Mouse (Mus musculus): ENCODE data around the gene Clec11a.

Clec11a gene

GRCm38 (mm10) chr7:44306516-44307240 lies at the start of gene Clec11a:
Clec11a (minus strand) TSS chr7:44306902.
- DNase-seq (ENCODE audit: extremely low spot score): no peak

GRCm38 (mm10) chr7:44355411-44355810 lies 48.7 kb upstream of the Clec11a start:
- DNase-seq (ENCODE audit: extremely low spot score): no peak

GRCm38 (mm10) chr7:44353601-44354340 lies 47.1 kb upstream of the Clec11a start:
- peak; percentile 70 for DNase-seq (ENCODE audit: extremely low spot score)

GRCm38 (mm10) chr7:44352750-44353600 lies 46.3 kb upstream of the Clec11a start:
- no peak for DNase-seq (ENCODE audit: extremely low spot score)

GRCm38 (mm10) chr7:44351881-44352749 lies 45.4 kb upstream of the Clec11a start:
- no peak for DNase-seq (ENCODE audit: extremely low spot score)

- peak; percentile 88 for DNase-seq (ENCODE audit: extremely low spot score)
Observed at GRCm38 (mm10) chr7:44350957-44351711, 44.4 kb upstream of the Clec11a start.

- no peak for DNase-seq (ENCODE audit: extremely low spot score)
Observed at GRCm38 (mm10) chr7:44349043-44349442, 42.3 kb upstream of the Clec11a start.

GRCm38 (mm10) chr7:44344622-44345021 lies 37.9 kb upstream of the Clec11a start:
- no peak for DNase-seq (ENCODE audit: extremely low spot score)

- no peak for DNase-seq (ENCODE audit: extremely low spot score)
Observed at GRCm38 (mm10) chr7:44343459-44344015, 36.8 kb upstream of the Clec11a start.

GRCm38 (mm10) chr7:44341714-44342113 lies 35.0 kb upstream of the Clec11a start:
- no peak for DNase-seq (ENCODE audit: extremely low spot score)

- DNase-seq (ENCODE audit: extremely low spot score): no peak
Observed at GRCm38 (mm10) chr7:44341119-44341518, 34.4 kb upstream of the Clec11a start.

GRCm38 (mm10) chr7:44340226-44340625 lies 33.5 kb upstream of the Clec11a start:
- DNase-seq (ENCODE audit: extremely low spot score): no peak

GRCm38 (mm10) chr7:44337121-44337849 lies 30.6 kb upstream of the Clec11a start:
- no peak for DNase-seq (ENCODE audit: extremely low spot score)

GRCm38 (mm10) chr7:44336046-44337021 lies 29.6 kb upstream of the Clec11a start:
- no peak for DNase-seq (ENCODE audit: extremely low spot score)

GRCm38 (mm10) chr7:44335031-44335878 lies 28.6 kb upstream of the Clec11a start:
- peak; percentile 63 for DNase-seq (ENCODE audit: extremely low spot score)

- no peak for DNase-seq (ENCODE audit: extremely low spot score)
Observed at GRCm38 (mm10) chr7:44334139-44334538, 27.4 kb upstream of the Clec11a start.

GRCm38 (mm10) chr7:44332336-44332735 lies 25.6 kb upstream of the Clec11a start:
- no peak for DNase-seq (ENCODE audit: extremely low spot score)

All from embryo, embryonic 9.5 days (tissue).